Mouse (Mus musculus) subcutaneous adipose tissue, adult 2 months (tissue): Measurements from ENCODE around the gene Pidd1. TPM values are rescaled to one million over a fixed set of nuclear protein-coding genes. Genes with fewer than 3 reads are reported as not detected.

Source experiments
- polyA plus RNA-seq: library from polyadenylated mRNA; depleted of rRNA; stranded (reverse); fragments of >200 nt; gene quantifications from 2 replicates; pipeline ENCODE4 v1.2.3, GENCODE M21; 2012; ENCODE audit warnings: low replicate concordance; rRNA removed

Gene Pidd1
- 9.8 and 14.5 TPM in 2 replicates for polyA plus RNA-seq

GRCm38 (mm10) chr7:141443828-141444237 lies at the start of gene Pidd1:
Pidd1 (minus strand) TSS chr7:141444025.

GRCm38 (mm10) chr7:141475011-141475804 lies 31.4 kb upstream of the Pidd1 start, which contains the start of the genes Polr2l and Tspan4:
Polr2l (minus strand) TSS chr7:141475132.
Tspan4 (plus strand) TSS chr7:141475240.

GRCm38 (mm10) chr7:141467230-141468030 lies 23.6 kb upstream of the Pidd1 start, which contains the start of gene Cd151:
Cd151 (plus strand) TSS chr7:141467392.

GRCm38 (mm10) chr7:141460391-141461113 lies 16.7 kb upstream of the Pidd1 start, which contains the start of gene Cracr2b:
Cracr2b (plus strand) TSS chr7:141461094.

GRCm38 (mm10) chr7:141454967-141455551 lies 11.2 kb upstream of the Pidd1 start, which contains the start of gene Pnpla2:
Pnpla2 (plus strand) TSS chr7:141455198.

GRCm38 (mm10) chr7:141447110-141447991 lies 3.5 kb upstream of the Pidd1 start, which contains the start of gene Rplp2:
Rplp2 (plus strand) TSS chr7:141447370.

GRCm38 (mm10) chr7:141437178-141438120 lies 6.4 kb downstream of the Pidd1 start, which contains the start of gene Slc25a22:
Slc25a22 (minus strand) TSS chr7:141437892.

GRCm38 (mm10) chr7:141429310-141429709 lies 14.5 kb downstream of the Pidd1 start, which contains the start of gene Cend1:
Cend1 (minus strand) TSS chr7:141429491.

GRCm38 (mm10) chr7:141413809-141414584 lies 29.8 kb downstream of the Pidd1 start, which contains the start of gene Gatd1:
Gatd1 (minus strand) TSS chr7:141414136.

GRCm38 (mm10) chr7:141391625-141392551 lies 51.9 kb downstream of the Pidd1 start, which contains the start of gene Taldo1:
Taldo1 (plus strand) TSS chr7:141392199.

Other genes with a start within 250 kb of the Pidd1 start
- 6.6 and 7.6 TPM in 2 replicates for gene Lrrc56, start 249.9 kb downstream of the Pidd1 start, polyA plus RNA-seq
- 0.26 and 3.7 TPM in 2 replicates for gene Lmntd2, start 229.9 kb downstream of the Pidd1 start, polyA plus RNA-seq
- 8.8 and 33.1 TPM in 2 replicates for gene Rassf7, start 228.2 kb downstream of the Pidd1 start, polyA plus RNA-seq
- gene Phrf1, start 215.2 kb downstream of the Pidd1 start, polyA plus RNA-seq = 16.5 and 28.7 TPM in 2 replicates
- 72.7 and 97.5 TPM in 2 replicates for gene Irf7, start 177.5 kb downstream of the Pidd1 start, polyA plus RNA-seq
- gene Cdhr5, start 167.2 kb downstream of the Pidd1 start, polyA plus RNA-seq = 0.13 and 0.35 TPM in 2 replicates
- 1.4 and 1.8 TPM in 2 replicates for gene Sct, start 164.9 kb downstream of the Pidd1 start, polyA plus RNA-seq
- gene Drd4, start 152.0 kb downstream of the Pidd1 start, polyA plus RNA-seq = 0.09 TPM in 1 of 2 replicates, not detected in the other
- gene Deaf1, start 116.3 kb downstream of the Pidd1 start, polyA plus RNA-seq = 19.0 and 35.2 TPM in 2 replicates
- gene Tmem80, start 116.3 kb downstream of the Pidd1 start, polyA plus RNA-seq = 58.4 and 71.0 TPM in 2 replicates
- gene Eps8l2, start 105.1 kb downstream of the Pidd1 start, polyA plus RNA-seq = 20.1 and 30.8 TPM in 2 replicates
- 446 and 750 TPM in 2 replicates for gene Taldo1, start 51.8 kb downstream of the Pidd1 start, polyA plus RNA-seq
- gene Gatd1, start 29.9 kb downstream of the Pidd1 start, polyA plus RNA-seq = 59.5 and 84.7 TPM in 2 replicates
- 0.97 and 1.7 TPM in 2 replicates for gene Cend1, start 14.5 kb downstream of the Pidd1 start, polyA plus RNA-seq
- gene Slc25a22, start 6.1 kb downstream of the Pidd1 start, polyA plus RNA-seq = 134 and 159 TPM in 2 replicates
- gene Rplp2, start 3.3 kb upstream of the Pidd1 start, polyA plus RNA-seq = 457 and 759 TPM in 2 replicates
- gene Pnpla2, start 11.2 kb upstream of the Pidd1 start, polyA plus RNA-seq = 1,309 and 3,373 TPM in 2 replicates
- gene Cracr2b, start 17.1 kb upstream of the Pidd1 start, polyA plus RNA-seq = 34.3 and 65.7 TPM in 2 replicates
- 617 and 1,187 TPM in 2 replicates for gene Cd151, start 23.4 kb upstream of the Pidd1 start, polyA plus RNA-seq
- gene Polr2l, start 31.1 kb upstream of the Pidd1 start, polyA plus RNA-seq = 63.9 and 76.4 TPM in 2 replicates
- 166 and 253 TPM in 2 replicates for gene Tspan4, start 31.2 kb upstream of the Pidd1 start, polyA plus RNA-seq
- gene Chid1, start 95.8 kb upstream of the Pidd1 start, polyA plus RNA-seq = 38.6 and 54.6 TPM in 2 replicates
- 72.0 and 79.4 TPM in 2 replicates for gene Ap2a2, start 118.1 kb upstream of the Pidd1 start, polyA plus RNA-seq
- gene Muc6, start 211.3 kb upstream of the Pidd1 start, polyA plus RNA-seq = 0.03 and 0.05 TPM in 2 replicates
- 1.4 and 1.9 TPM in 2 replicates for gene Muc2, start 246.3 kb upstream of the Pidd1 start, polyA plus RNA-seq